Mouse (Mus musculus): ENCODE data around the gene Arhgef19.

DNA sequence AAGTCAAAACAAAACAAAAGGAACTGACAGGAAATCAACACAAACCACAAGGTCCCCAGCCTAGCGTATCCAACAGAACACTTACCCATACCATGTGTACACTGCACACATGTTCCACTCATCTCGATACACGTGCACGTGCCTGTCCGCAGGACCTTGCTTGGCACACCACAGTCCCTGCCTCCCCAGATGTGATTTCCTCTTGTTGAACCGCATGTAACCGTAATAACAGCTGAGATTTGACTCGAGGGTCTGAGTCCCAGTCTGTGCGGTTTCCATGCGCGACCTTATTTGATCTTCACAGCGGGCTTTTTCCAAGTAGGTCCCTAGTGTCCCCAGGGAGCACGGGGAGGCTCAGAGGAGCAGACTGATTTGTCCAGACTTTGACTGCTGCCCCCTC lies 60.1 kb downstream of the Arhgef19 start:
- TF ChIP-seq CTCF (IDR thresholded peaks at IDR 0.05; ENCODE audit: low read depth), result no peak
- no peak for TF ChIP-seq EP300 (IDR thresholded peaks at IDR 0.05; ENCODE audit: low read depth)
